ENCODE assay signal across 24 mouse cellular contexts in genomic region chr1:126846317-126846716, GRCm38 (mm10).
"Had no signal": no experiment of that assay in that cellular context is flagged by ENCODE, and none has a peak within 500 bp of the region (broad histone marks: within the 10 kb centered on the region; RNA-seq: fewer than 3 reads in every experiment).

No protein-coding gene starts in this region.

- H3K27me3 ChIP-seq: heart, embryonic 12.5 days; hindbrain, embryonic 12.5 days; limb, embryonic 12.5 days; liver, embryonic 13.5 days; liver, embryonic 15.5 days had no signal

- H3K4me1 ChIP-seq: heart, embryonic 10.5 days; heart, embryonic 12.5 days; hindbrain, embryonic 10.5 days; limb, embryonic 10.5 days; liver, embryonic 13.5 days; liver, embryonic 15.5 days had no signal

- DNase-seq: gastrocnemius, postnatal 14 days; gastrocnemius, postnatal 36 days; heart, adult 18-20 months; heart, postnatal 14 days; heart, postnatal 36 days; kidney, adult 18-20 months; kidney, adult 8-10 months; kidney, postnatal 10 days; kidney, postnatal 25 days; kidney, postnatal 4 days; liver; liver, embryonic 13.5 days had no signal

- H3K27ac ChIP-seq: heart, embryonic 10.5 days; hindbrain, embryonic 10.5 days; hindbrain, embryonic 12.5 days; hindbrain, embryonic 14.5 days; hindbrain, postnatal 0 days; layer of hippocampus, adult 2 months; left cerebral cortex, adult 2 months; limb, embryonic 10.5 days; limb, embryonic 12.5 days; liver, embryonic 13.5 days; liver, embryonic 15.5 days had no signal

- ATAC-seq: hindbrain, postnatal 0 days; intestine, embryonic 16.5 days had no signal

- H3K4me3 ChIP-seq: heart, embryonic 10.5 days; heart, embryonic 12.5 days; hindbrain, embryonic 10.5 days; hindbrain, embryonic 12.5 days; layer of hippocampus, adult 2 months; left cerebral cortex, adult 2 months; limb, embryonic 10.5 days; limb, embryonic 12.5 days; liver, embryonic 13.5 days; liver, embryonic 15.5 days had no signal
